Mouse (Mus musculus) kidney, postnatal 0 days (tissue): Measurements from ENCODE around the gene Naaa. TPM values are rescaled to one million over a fixed set of nuclear protein-coding genes. Genes with fewer than 3 reads are reported as not detected.

Source experiments
- ATAC-seq: fragments of 200-750 bp; cut with Nextera tagmentation; replicated peaks from 2 replicates; pipeline ENCODE4 v1.8.0; 2017; ENCODE audit warnings: low read depth, moderate number of reproducible peaks, moderate TSS enrichment, moderate library complexity; ENCODE audit not compliant: low FRiP score
- DNase-seq: peaks from one replicate; pipeline ENCODE4 v3.0.0-alpha.2; 2016; ENCODE audit warnings: low spot score
- H3K27ac ChIP-seq: fragments of 300-500 bp; sonication (generic); 2 replicates; pipeline ENCODE4 v1.5.1; 2014; ENCODE audit warnings: mild to moderate bottlenecking
- H3K27me3 ChIP-seq: fragments of 300-500 bp; sonication (generic); 2 replicates; pipeline ENCODE4 v1.6.1; 2014; ENCODE audit warnings: low read length, mixed read lengths; ENCODE audit not compliant: insufficient read depth
- H3K36me3 ChIP-seq: fragments of 300-500 bp; sonication (generic); 2 replicates; pipeline ENCODE4 v1.6.1; 2014; ENCODE audit warnings: low read length, mixed read lengths; ENCODE audit not compliant: insufficient read depth
- H3K4me1 ChIP-seq: fragments of 300-500 bp; sonication (generic); replicated peaks from 2 replicates; pipeline ENCODE4 v1.6.1; 2014; ENCODE audit warnings: antibody characterized with exemption, low read length, mixed read lengths; ENCODE audit not compliant: insufficient read depth
- H3K4me2 ChIP-seq: fragments of 300-500 bp; sonication (generic); 2 replicates; pipeline ENCODE4 v1.6.1; 2014; ENCODE audit warnings: mild to moderate bottlenecking, low read length, moderate library complexity, mixed read lengths
- H3K4me3 ChIP-seq: fragments of 300-500 bp; sonication (generic); replicated peaks from 2 replicates; pipeline ENCODE4 v1.5.1; 2014; ENCODE audit warnings: low read depth, low read length
- H3K9ac ChIP-seq: fragments of 300-500 bp; sonication (generic); 2 replicates; pipeline ENCODE4 v1.6.1; 2014; ENCODE audit warnings: low read depth, low read length
- H3K9me3 ChIP-seq: fragments of 300-500 bp; sonication (generic); replicated peaks from 2 replicates; pipeline ENCODE4 v1.6.1; 2016; ENCODE audit warnings: low read length, inconsistent platforms, mixed read lengths
- CTCF ChIP-seq: IDR thresholded peaks from 2 replicates; pipeline ENCODE4 v1.5.1; 2016; ENCODE audit warnings: antibody characterized with exemption, low read depth, mild to moderate bottlenecking, moderate library complexity
- WGBS: fragments of 180-500 bp; shearing (Covaris S2); extraction: QIAGEN DNeasy Blood & Tissue Kit; methylation state at CpG from one replicate; pipeline ENCODE4 v1.1.7; 2014; 5-methylcytosine and 5-hydroxymethylcytosine counted together
- polyA plus RNA-seq: library from polyadenylated mRNA; unstranded; fragments of >200 nt; fragmentation: Nextera tagmentation; extraction: Ambion mirVana; gene quantifications from 2 replicates; pipeline ENCODE4 v1.2.1, GENCODE M21; 2015

The Naaa gene
- polyA plus RNA-seq, 1 experiment from 2014 or later, result 19.4 TPM

DNA sequence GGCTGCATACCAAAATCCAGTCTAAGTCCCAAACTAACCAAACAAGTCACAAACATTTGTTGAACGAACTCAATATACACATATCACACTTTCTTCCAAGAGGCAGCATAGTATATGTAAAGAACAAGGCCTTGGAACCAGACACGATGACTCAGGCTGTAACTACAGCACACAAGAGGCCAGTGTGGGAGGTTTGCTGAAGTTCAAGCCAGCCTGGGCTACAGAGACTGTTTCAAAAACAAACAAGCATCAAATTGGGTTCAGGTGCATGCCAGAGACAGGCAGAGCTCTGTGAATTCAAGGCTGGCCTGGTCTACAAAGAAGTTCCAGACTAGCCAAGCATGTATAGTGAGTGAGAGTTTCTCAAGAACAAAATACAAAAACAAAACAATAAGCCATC lies 16.6 kb upstream of the Naaa start:
- DNase-seq (no peak), ATAC-seq (no peak)
- no peaks in the 10 kb centered on the region for H3K27me3 ChIP-seq
- H3K9me3 ChIP-seq, result no peaks in the 10 kb centered on the region
- H3K9ac ChIP-seq, result no peak overlapping the region
- WGBS, result 94% methylated on average over 2 of the region's 2 CpGs
- no peak overlapping the region for H3K27ac ChIP-seq
- peaks cover 70% of the 10 kb centered on the region for H3K36me3 ChIP-seq
- no peak overlapping the region for H3K4me3 ChIP-seq
- no peak for TF ChIP-seq CTCF
- no peaks in the 10 kb centered on the region for H3K4me1 ChIP-seq
- H3K4me2 ChIP-seq, result no peak overlapping the region

DNA sequence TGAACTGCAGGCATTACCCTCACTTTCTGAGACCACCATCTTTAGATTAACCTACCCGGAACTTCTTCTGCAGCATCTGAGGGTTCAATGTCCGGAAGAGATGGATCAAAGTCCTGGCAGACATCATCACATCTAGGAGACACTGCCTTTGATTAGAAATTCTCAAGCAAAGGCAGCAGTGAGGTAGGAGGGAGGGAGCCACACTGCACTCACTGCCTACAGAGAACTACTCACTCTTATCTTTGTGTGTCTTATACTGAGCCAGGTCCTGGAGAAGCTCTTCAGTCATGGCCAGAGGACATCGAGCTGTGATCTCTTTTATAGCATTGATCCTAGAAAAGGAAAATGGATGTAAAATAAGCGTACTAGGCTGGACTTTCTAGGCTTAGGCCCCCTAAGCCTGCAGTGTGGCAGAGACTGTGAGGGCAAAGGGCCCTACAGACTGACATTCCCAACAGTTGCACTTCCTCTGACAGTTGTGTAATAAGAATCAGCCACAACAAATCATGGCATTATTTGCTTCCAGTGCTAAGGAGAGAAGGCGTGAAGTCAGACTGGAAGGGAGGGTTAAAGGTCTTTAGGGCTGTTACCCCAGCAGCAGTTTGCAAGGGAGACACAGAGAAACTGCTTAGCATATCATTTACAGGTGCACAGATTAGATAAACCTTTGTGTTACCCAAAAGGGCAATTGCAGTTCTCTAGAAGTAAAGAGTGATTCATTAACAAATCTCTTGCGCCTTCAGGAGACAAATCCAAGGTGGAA lies 13.9 kb upstream of the Naaa start:
- 87% methylated on average over 6 of the region's 6 CpGs for WGBS

DNA sequence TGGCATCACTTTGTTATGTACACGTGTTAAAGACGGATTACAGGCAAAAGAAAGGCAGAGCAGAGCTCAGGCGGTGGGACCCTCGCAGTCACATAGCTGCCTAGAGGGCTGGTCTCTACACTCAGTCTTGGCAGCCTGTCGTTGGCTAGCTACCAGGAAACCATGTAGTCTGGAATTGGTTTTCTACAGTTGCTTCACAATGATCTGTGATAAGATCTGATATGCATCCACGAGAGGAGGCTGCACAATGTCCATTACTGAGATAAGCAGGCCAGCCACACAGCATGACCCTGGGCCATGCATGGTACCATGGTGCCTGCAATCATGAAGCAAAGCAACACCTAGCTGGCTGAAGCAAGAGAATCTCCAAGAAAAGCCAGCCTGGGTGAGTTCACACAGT lies 9.9 kb upstream of the Naaa start:
- Histone ChIP-seq H3K4me1 (no peaks in the 10 kb centered on the region), H3K4me2 (no peak overlapping the region), H3K9ac (no peak overlapping the region), H3K36me3 (peaks cover 61% of the 10 kb centered on the region), H3K4me3 (no peak overlapping the region), H3K27ac (no peak overlapping the region), H3K9me3 (no peaks in the 10 kb centered on the region), H3K27me3 (no peaks in the 10 kb centered on the region)
- ATAC-seq (no peak), DNase-seq (no peak)
- WGBS, result 82% methylated on average over 6 of the region's 6 CpGs
- no peak for TF ChIP-seq CTCF

More for the DNA sequence above, 13.9 kb upstream of the Naaa start:
- H3K4me1 ChIP-seq, result no peaks in the 10 kb centered on the region
- H3K27ac ChIP-seq, result no peak overlapping the region
- no peak overlapping the region for H3K4me3 ChIP-seq
- H3K4me2 ChIP-seq, result no peak overlapping the region
- ATAC-seq (no peak), DNase-seq (no peak)
- H3K36me3 ChIP-seq, result peaks cover 76% of the 10 kb centered on the region
- H3K9ac ChIP-seq, result no peak overlapping the region
- no peaks in the 10 kb centered on the region for H3K9me3 ChIP-seq
- TF ChIP-seq CTCF, result no peak
- no peaks in the 10 kb centered on the region for H3K27me3 ChIP-seq

DNA sequence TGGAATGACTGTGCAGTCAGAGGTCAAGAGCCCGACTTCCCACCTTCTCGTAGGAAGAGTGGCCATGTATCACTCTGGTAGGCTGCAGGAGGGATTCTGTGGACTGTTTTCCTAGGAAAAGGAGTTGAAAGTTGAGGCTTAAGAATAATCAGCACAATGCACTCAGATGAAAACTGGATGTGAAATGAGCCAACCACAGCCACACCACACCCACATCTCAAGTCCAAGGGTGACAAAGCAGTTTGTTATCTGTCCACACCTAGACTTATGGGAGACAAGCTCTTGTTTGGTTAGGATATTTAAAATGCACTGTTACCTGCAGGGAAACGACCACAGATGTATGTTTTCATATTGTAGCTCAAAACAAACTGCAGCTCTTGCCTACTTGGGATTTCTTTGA lies 5.1 kb upstream of the Naaa start:
- DNase-seq, result no peak
- Histone ChIP-seq H3K4me3 (no peak overlapping the region), H3K27ac (no peak overlapping the region), H3K4me2 (no peak overlapping the region), H3K27me3 (no peaks in the 10 kb centered on the region), H3K36me3 (peaks cover 22% of the 10 kb centered on the region), H3K4me1 (no peaks in the 10 kb centered on the region), H3K9ac (no peak overlapping the region), H3K9me3 (no peaks in the 10 kb centered on the region)
- 45% methylated on average over 3 of the region's 3 CpGs for WGBS
- no peak for TF ChIP-seq CTCF
- ATAC-seq, result no peak

DNA sequence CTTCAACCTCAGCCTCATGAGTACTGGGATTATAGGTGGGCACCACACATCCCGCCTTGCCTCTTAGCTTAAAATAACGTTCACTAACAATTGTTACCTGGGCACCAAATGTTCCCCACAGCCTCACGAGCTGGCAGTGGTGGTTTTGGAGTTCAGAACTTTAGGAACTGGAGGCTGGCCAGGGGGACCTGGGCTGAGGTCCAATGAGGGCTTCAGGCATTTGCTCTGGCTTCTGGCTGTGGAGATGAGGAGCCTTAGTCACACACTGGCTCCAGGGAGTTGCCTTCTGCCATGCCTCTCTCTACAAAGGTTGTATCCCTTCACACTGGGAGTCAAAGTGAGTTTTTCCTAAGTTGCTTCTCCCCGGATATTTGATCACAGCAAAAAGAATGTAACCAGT lies 4.6 kb upstream of the Naaa start:
- H3K9ac ChIP-seq, result no peak overlapping the region
- no peaks in the 10 kb centered on the region for H3K4me1 ChIP-seq
- no peaks in the 10 kb centered on the region for H3K27me3 ChIP-seq
- no peak overlapping the region for H3K4me2 ChIP-seq
- H3K9me3 ChIP-seq, result no peaks in the 10 kb centered on the region
- peaks cover 17% of the 10 kb centered on the region for H3K36me3 ChIP-seq
- H3K27ac ChIP-seq, result no peak overlapping the region
- ATAC-seq (no peak), DNase-seq (no peak)
- 64% methylated on average over 4 of the region's 4 CpGs for WGBS
- TF ChIP-seq CTCF, result no peak
- H3K4me3 ChIP-seq, result no peak overlapping the region

DNA sequence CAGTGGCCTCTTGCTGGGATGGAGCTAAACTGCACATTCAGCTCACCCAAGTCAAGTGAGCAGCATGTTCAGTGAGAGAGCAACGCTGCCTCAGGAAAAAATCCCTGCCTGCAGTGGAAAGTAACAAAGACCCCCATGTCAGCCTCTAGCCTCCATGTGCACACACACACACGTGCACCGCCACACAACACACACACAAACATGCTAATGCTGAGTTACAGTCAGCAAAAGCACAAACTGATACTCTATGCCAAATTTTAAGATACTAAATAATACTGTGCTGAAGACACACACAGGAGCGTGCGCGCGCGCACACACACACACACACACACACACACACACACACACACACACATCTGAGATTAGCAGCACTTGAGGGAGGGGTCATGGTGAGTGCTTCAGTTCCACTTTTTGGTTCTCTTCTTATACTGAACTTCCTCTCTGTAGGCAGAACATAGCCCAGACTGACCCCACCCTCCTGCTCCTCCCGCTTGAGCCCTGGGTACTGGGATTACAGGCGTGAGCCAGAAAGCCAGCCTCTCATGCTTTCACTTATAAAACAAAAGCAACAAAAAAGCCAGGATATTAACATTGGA lies 1.1 kb upstream of the Naaa start:
- H3K9ac ChIP-seq, result no peak overlapping the region
- no peaks in the 10 kb centered on the region for H3K9me3 ChIP-seq
- H3K4me2 ChIP-seq, result no peak overlapping the region
- H3K36me3 ChIP-seq, result no peaks in the 10 kb centered on the region
- TF ChIP-seq CTCF, result no peak
- no peaks in the 10 kb centered on the region for H3K4me1 ChIP-seq
- DNase-seq, result no peak
- H3K4me3 ChIP-seq, result no peak overlapping the region
- no peaks in the 10 kb centered on the region for H3K27me3 ChIP-seq
- WGBS, result 81% methylated on average over 10 of the region's 10 CpGs
- no peak overlapping the region for H3K27ac ChIP-seq
- no peak for ATAC-seq
